Mouse (Mus musculus) midbrain, embryonic 12.5 days (tissue): ENCODE data around the gene Cytip. TPM values are rescaled to one million over a fixed set of nuclear protein-coding genes. Genes with fewer than 3 reads are reported as not detected.
"Not testable (repeated sequence)": the region's sequence is repeated elsewhere in the genome, so short reads cannot be mapped to it uniquely, and the experiment has no call there.

ENCODE experiments used
- ATAC-seq: fragments of 200-750 bp; cut with Nextera tagmentation; 2 replicates; pipeline ENCODE4 v1.8.0; 2017; ENCODE audit warnings: low read depth, moderate TSS enrichment, moderate library complexity; ENCODE audit not compliant: low FRiP score
- H3K27ac ChIP-seq: fragments of 300-500 bp; sonication (generic); replicated peaks from 2 replicates; pipeline ENCODE4 v1.5.1; 2016; ENCODE audit warnings: mild to moderate bottlenecking
- H3K27me3 ChIP-seq: fragments of 300-500 bp; sonication (generic); 2 replicates; pipeline ENCODE4 v1.6.1; 2016; ENCODE audit warnings: mild to moderate bottlenecking
- H3K36me3 ChIP-seq: fragments of 300-500 bp; sonication (generic); 2 replicates; pipeline ENCODE4 v1.6.1; 2016
- H3K4me1 ChIP-seq: fragments of 300-500 bp; sonication (generic); 2 replicates; pipeline ENCODE4 v1.6.1; 2016
- H3K4me2 ChIP-seq: fragments of 300-500 bp; sonication (generic); replicated peaks from 2 replicates; pipeline ENCODE4 v1.6.1; 2016; ENCODE audit warnings: mild to moderate bottlenecking, moderate library complexity
- H3K4me3 ChIP-seq: fragments of 300-500 bp; sonication (generic); 2 replicates; pipeline ENCODE4 v1.5.1; 2016; ENCODE audit warnings: mild to moderate bottlenecking
- H3K9ac ChIP-seq: fragments of 300-500 bp; sonication (generic); replicated peaks from 2 replicates; pipeline ENCODE4 v1.6.1; 2016; ENCODE audit warnings: mild to moderate bottlenecking, moderate library complexity
- H3K9me3 ChIP-seq: fragments of 300-500 bp; sonication (generic); 2 replicates; pipeline ENCODE4 v1.6.1; 2016; ENCODE audit warnings: mild to moderate bottlenecking
- WGBS: fragments of 180-500 bp; shearing (Covaris S2); methylation state at CpG from one replicate; pipeline ENCODE4 v1.1.7; 2016; 5-methylcytosine and 5-hydroxymethylcytosine counted together
- polyA plus RNA-seq: library from polyadenylated mRNA; unstranded; fragments of >200 nt; fragmentation: Nextera tagmentation; extraction: Ambion mirVana; gene quantifications from 2 replicates; pipeline ENCODE4 v1.2.1, GENCODE M21; 2016

Cytip gene
- polyA plus RNA-seq, 1 experiment from 2014 or later: 0.19 TPM

DNA sequence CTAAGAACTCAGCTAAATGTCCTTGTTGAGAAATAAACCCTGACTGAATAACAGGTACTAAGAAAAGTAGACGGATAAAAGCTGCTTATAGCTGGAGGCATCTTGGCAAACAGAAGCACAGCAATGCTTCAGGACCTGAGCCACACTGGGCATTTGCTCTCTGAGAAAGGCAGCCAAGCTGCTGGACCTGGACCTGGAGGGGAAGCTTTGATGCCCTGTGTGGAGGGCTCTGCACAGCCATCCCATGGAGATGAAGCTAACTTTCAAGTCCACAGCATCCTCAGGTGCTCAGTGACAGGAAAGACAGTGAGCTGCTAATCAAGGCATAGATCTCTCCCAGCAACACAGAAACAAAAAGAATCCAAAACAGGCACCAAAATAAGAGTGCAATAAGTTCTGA, 54.8 kb downstream of the Cytip start:
- H3K9ac ChIP-seq: no peak overlapping the region
- no peak overlapping the region for H3K4me2 ChIP-seq
- H3K4me3 ChIP-seq: no peak overlapping the region
- H3K4me1 ChIP-seq: no peaks in the 10 kb centered on the region
- no peaks in the 10 kb centered on the region for H3K27me3 ChIP-seq
- ATAC-seq: no peak
- H3K9me3 ChIP-seq: peaks cover 4% of the 10 kb centered on the region; the same call in 1 of the 2 replicates
- 88% methylated on average over 1 of the region's 1 CpGs for WGBS
- no peaks in the 10 kb centered on the region for H3K36me3 ChIP-seq
- no peak overlapping the region for H3K27ac ChIP-seq

DNA sequence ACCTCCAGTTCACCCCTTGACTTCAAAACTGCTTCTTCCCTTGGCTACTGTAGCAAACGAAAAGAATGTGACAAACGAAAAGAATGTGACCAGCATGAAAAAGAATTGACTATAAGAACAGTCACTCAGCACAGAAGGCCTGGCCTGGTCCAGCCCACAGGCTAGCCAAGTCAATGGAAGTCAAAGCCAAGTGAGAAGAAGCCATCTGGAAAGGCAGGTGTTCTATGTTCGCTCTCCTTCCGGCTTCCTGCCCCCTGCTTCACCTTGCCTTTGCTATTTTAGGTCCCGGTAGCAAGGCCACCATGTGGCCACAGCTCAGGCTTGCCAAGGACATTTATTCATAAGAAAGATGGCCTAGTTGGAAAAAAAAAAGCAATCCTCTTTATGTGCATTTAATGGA, 56.7 kb downstream of the Cytip start:
- no peak for ATAC-seq
- Histone ChIP-seq H3K27me3 (no peaks in the 10 kb centered on the region), H3K9ac (no peak overlapping the region)

DNA sequence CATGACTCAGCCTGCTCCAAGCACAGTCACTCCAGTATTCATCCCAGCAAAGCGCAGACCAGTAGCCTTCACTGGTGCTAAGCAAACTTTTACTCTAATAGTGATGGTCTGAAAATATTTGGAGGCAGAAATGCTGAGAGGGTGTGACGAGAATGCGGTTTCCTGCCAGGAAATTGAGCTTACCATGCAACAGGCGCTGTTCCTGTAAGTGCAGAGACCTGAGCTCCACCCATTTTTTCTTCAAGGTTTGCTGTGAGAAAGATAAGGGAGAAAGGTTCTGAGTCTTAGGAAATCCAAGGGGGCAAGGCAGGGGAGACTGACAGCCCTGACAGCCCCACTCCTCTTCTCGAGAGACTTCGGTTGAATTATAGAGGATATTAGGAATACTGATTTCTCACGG, 57.7 kb downstream of the Cytip start:
- Histone ChIP-seq H3K27ac (no peak overlapping the region), H3K4me1 (no peaks in the 10 kb centered on the region), H3K4me2 (no peak overlapping the region), H3K36me3 (no peaks in the 10 kb centered on the region), H3K4me3 (no peak overlapping the region), H3K9me3 (no peaks in the 10 kb centered on the region), H3K9ac (no peak overlapping the region), H3K27me3 (no peaks in the 10 kb centered on the region)
- no peak for ATAC-seq
- WGBS: 91% methylated on average over 7 of the region's 7 CpGs

More for the DNA sequence above, 56.7 kb downstream of the Cytip start:
- WGBS: 91% methylated on average over 5 of the region's 5 CpGs
- H3K4me1 ChIP-seq: no peaks in the 10 kb centered on the region
- H3K4me3 ChIP-seq: no peak overlapping the region
- H3K9me3 ChIP-seq: no peaks in the 10 kb centered on the region
- no peak overlapping the region for H3K4me2 ChIP-seq
- H3K27ac ChIP-seq: no peak overlapping the region
- H3K36me3 ChIP-seq: no peaks in the 10 kb centered on the region

DNA sequence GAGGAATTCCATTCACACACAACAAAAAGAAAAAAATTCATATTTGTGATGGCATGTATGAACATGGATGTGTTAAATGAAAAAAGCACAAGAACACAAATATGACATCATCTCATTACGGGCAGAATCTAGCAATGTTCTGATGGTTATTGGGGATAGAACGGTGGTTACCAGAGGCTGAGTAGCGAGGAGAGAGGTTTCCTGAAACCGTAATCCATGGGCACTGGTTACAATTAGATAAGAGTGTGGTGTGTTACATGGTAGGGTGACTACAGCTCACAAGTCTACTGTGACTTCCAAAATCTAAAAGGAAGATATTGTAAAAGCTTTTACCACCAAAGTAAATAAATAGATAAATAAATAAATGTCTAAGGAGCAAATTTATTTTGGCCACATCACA, 58.8 kb downstream of the Cytip start:
- WGBS: 88% methylated on average over 4 of the region's 4 CpGs
- H3K27ac ChIP-seq: no peak overlapping the region

DNA sequence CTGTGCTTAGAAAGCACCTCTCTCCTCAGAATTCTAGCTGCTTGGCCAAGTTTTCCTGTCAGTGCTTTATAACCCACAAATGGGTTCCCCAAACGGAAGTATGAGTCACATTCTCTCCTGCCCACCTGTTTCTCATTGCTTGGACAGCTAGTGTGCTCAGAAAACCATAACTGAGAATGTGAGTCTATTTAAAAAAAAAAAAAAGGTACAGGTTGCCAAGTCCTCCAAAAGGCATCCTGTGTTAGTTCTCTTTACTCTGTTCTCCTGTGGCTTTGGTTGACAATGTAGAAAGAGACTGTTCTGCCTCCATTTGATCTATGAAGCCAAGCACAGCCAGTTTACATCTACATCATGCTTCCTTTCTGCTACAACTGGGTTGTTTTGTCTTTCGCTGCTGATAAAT, 60.3 kb downstream of the Cytip start:
- H3K9me3 ChIP-seq: no peaks in the 10 kb centered on the region
- ATAC-seq: no peak

More for the DNA sequence above, 58.8 kb downstream of the Cytip start:
- H3K9ac ChIP-seq: no peak overlapping the region
- H3K9me3 ChIP-seq: no peaks in the 10 kb centered on the region
- H3K4me2 ChIP-seq: no peak overlapping the region
- no peak overlapping the region for H3K4me3 ChIP-seq
- H3K36me3 ChIP-seq: no peaks in the 10 kb centered on the region
- H3K27me3 ChIP-seq: no peaks in the 10 kb centered on the region
- no peaks in the 10 kb centered on the region for H3K4me1 ChIP-seq
- ATAC-seq: no peak

DNA sequence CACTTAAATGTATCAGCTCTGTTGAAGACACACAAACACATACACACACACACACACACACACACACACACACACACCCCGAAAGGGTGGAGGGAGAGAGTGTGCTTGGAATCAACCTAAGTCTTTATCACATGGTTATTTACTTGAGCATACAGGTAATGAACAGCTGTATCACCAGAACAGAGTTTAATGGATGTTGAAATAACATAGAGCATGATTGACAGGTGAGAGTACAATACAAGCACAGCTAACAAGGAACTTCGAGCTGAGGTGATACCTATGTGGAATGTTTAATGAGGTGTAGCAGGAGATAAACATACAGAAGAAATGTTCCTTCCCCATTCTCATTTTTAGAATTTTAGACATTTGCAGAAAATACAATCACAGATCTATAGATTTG, 62.7 kb downstream of the Cytip start:
- Histone ChIP-seq H3K4me2 (no peak overlapping the region), H3K4me1 (no peaks in the 10 kb centered on the region), H3K9ac (no peak overlapping the region), H3K9me3 (no peaks in the 10 kb centered on the region), H3K4me3 (no peak overlapping the region), H3K27me3 (no peaks in the 10 kb centered on the region), H3K27ac (no peak overlapping the region), H3K36me3 (no peaks in the 10 kb centered on the region)
- WGBS: 77% methylated on average over 2 of the region's 2 CpGs
- ATAC-seq: no peak

More for the DNA sequence above, 60.3 kb downstream of the Cytip start:
- no peaks in the 10 kb centered on the region for H3K4me1 ChIP-seq
- H3K36me3 ChIP-seq: no peaks in the 10 kb centered on the region
- H3K4me3 ChIP-seq: no peak overlapping the region
- WGBS: 87% methylated on average over 2 of the region's 2 CpGs
- no peak overlapping the region for H3K9ac ChIP-seq
- H3K27me3 ChIP-seq: no peaks in the 10 kb centered on the region
- no peak overlapping the region for H3K4me2 ChIP-seq
- H3K27ac ChIP-seq: no peak overlapping the region

DNA sequence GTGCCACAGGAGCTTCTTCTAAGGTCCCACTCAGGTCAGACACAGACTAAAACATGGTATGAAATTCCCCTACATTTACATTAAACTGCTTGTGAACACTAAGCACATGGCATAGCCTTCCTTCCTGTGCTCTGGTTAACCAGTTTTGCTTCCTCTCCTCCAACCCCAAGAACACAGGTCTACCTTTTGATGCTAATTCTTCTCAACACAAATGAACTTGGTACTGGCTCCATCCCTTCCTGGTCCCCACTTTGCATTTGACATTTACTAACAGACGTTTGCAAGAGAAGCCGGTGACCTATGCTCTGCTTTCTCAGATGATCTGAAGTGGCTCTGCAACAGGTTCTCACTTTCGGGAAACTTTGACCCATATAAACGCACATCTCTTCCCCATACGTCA, 65.4 kb downstream of the Cytip start:
- Histone ChIP-seq H3K4me2 (no peak overlapping the region), H3K27ac (no peak overlapping the region), H3K36me3 (no peaks in the 10 kb centered on the region), H3K9ac (no peak overlapping the region), H3K27me3 (no peaks in the 10 kb centered on the region), H3K9me3 (no peaks in the 10 kb centered on the region), H3K4me1 (no peaks in the 10 kb centered on the region), H3K4me3 (no peak overlapping the region)
- ATAC-seq: no peak
- 91% methylated on average over 5 of the region's 5 CpGs for WGBS

DNA sequence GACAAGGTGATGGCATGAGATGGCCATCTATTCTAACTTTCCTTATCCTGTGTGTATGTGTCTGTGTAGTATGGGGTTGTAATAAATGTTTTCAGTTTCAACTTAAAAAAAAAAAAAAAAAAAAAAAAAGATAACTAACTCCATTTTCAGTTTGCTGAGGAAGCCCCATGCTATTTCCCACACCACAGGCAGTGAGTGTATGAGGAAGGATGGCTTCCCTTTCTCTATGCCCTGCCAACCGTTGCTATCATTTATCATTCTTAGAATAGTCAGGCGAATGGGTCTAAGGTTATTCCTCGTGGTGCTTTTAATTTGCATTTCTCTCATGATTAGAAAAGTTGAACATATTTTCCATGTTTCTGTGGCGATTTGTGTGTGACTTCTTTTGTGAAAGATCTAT, 84.2 kb downstream of the Cytip start:
- Histone ChIP-seq H3K27ac (no peak overlapping the region), H3K27me3 (no peaks in the 10 kb centered on the region), H3K9me3 (no peaks in the 10 kb centered on the region), H3K4me3 (no peak overlapping the region), H3K36me3 (no peaks in the 10 kb centered on the region), H3K9ac (no peak overlapping the region), H3K4me2 (no peak overlapping the region), H3K4me1 (no peaks in the 10 kb centered on the region)
- no peak for ATAC-seq
- 84% methylated on average over 4 of the region's 4 CpGs for WGBS

DNA sequence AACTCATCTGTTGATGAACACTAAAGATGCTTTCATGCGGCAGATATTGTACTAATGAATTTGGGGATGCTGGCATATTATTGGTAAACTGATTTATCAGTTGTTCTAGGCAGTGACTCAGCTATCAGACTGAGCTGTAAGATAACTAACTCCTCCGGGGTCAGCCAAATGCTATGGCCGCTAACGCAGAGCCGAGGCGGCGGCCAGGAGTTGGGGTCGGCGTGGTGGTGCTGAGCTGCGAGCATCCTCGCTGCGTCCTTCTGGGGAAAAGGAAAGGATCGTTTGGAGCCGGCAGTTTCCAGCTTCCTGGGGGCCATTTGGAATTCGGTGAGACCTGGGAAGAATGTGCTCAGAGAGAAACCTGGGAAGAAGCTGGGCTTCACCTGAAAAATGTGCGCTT, 87.4 kb downstream of the Cytip start:
- H3K4me3 ChIP-seq, H3K36me3 ChIP-seq, ATAC-seq, H3K4me2 ChIP-seq, H3K4me1 ChIP-seq, H3K9me3 ChIP-seq, H3K9ac ChIP-seq, H3K27me3 ChIP-seq, H3K27ac ChIP-seq: not testable (repeated sequence)
- 89% methylated on average over 16 of the region's 16 CpGs for WGBS

DNA sequence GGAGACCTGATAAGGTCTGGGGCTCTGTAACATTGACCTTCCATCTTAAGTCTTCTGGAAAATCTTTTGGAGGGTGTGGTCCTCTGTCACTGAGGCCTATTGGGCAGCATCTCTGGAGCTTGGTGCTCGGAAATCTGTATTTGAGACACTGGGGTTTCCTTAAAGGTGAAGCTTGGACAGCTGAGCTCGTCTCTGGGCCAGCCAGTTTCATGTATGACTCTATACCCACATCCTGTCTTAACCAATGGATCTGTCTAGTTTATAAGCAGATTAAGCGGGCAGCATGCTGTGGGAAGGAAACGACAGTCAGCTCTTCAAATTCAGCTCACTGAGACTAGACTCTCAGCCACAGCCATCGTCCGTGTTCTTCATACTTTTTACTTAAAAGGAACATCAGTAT, 88.3 kb downstream of the Cytip start:
- Histone ChIP-seq H3K36me3 (no peaks in the 10 kb centered on the region), H3K27ac (no peak overlapping the region), H3K4me1 (no peaks in the 10 kb centered on the region), H3K27me3 (no peaks in the 10 kb centered on the region), H3K4me3 (no peak overlapping the region), H3K4me2 (no peak overlapping the region), H3K9ac (no peak overlapping the region), H3K9me3 (no peaks in the 10 kb centered on the region)
- WGBS: 86% methylated on average over 6 of the region's 6 CpGs
- no peak for ATAC-seq

DNA sequence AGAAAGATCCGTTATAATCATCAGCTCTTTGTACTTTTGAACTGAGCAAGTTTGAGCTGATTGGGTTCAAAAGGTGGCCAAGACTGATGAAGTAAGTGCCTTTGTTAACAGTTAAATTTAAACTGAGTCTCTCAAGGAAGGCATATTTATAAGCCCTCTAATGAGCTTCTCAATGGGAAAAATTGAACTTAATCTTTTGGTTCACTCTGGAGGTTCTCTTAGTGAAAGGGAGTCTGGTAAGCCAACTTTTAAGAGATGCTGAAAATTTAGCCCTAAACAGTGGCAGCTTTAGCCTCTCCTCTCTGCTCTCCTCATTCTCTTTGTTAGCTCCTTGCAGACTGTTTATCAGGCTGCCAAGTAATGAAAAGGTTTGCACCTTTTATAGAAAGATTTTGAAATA, 100.5 kb downstream of the Cytip start:
- no peak for ATAC-seq

DNA sequence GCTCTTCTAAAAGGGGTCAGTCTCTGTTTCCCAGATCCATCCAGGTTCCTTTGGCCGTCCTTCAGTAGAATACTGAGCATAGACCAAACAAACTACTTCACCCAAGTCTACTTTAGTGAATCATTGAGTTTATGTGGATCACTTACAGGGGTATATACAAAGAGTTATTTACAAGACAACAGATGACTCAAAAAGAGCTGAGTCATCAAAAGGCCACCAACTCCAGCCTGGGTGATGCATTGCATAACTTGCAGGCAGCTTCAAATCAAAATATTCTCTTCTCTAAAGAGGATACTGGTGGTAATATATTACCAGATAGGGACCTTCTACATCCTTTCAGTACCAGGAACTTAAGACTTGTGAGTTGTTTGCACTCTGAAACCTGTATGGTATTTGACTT, 108.9 kb downstream of the Cytip start:
- Histone ChIP-seq H3K4me2 (no peak overlapping the region), H3K4me1 (no peaks in the 10 kb centered on the region), H3K27ac (no peak overlapping the region), H3K36me3 (no peaks in the 10 kb centered on the region), H3K27me3 (no peaks in the 10 kb centered on the region), H3K9me3 (no peaks in the 10 kb centered on the region), H3K9ac (no peak overlapping the region), H3K4me3 (no peak overlapping the region)
- 88% methylated on average over 1 of the region's 1 CpGs for WGBS
- no peak for ATAC-seq

More for the DNA sequence above, 100.5 kb downstream of the Cytip start:
- WGBS: 48% methylated on average over 1 of the region's 1 CpGs
- Histone ChIP-seq H3K9ac (no peak overlapping the region), H3K4me3 (no peak overlapping the region), H3K36me3 (no peaks in the 10 kb centered on the region), H3K4me1 (0 out of 2 replicates have a peak, but pooled peaks cover 5% of the 10 kb centered on the region), H3K4me2 (no peak overlapping the region), H3K27me3 (no peaks in the 10 kb centered on the region), H3K9me3 (no peaks in the 10 kb centered on the region), H3K27ac (no peak overlapping the region)

DNA sequence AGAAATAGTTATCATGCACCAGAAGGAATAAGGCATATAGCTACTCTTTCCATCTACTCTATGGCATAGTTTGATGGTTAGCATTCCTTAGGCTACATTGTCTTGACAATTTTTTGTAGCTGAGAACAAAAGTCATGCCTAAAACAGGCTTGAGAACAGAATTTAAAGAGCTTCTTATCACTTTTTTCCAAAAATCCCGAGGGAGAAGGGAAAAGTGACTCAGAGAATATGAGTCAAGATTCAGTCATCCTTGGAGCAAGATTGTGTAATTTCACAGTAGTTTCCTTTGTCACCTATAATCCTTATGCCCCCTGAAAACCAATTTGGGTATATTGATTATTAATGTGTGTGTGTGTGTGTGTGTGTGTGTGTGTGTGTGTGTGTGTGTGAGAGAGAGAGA, 115.5 kb downstream of the Cytip start:
- H3K4me2 ChIP-seq: no peak overlapping the region

More for the DNA sequence above, 115.5 kb downstream of the Cytip start:
- Histone ChIP-seq H3K9me3 (no peaks in the 10 kb centered on the region), H3K9ac (no peak overlapping the region), H3K4me1 (no peaks in the 10 kb centered on the region), H3K27me3 (no peaks in the 10 kb centered on the region), H3K36me3 (no peaks in the 10 kb centered on the region), H3K4me3 (no peak overlapping the region), H3K27ac (no peak overlapping the region)
- no peak for ATAC-seq
- WGBS: 61% methylated on average over 1 of the region's 1 CpGs
